Mouse (Mus musculus): Measurements from ENCODE around the gene Ppara. TPM values are rescaled to one million over a fixed set of nuclear protein-coding genes. Genes with fewer than 3 reads are reported as not detected.

Gene Ppara
- polyA plus RNA-seq, 1 experiment from 2014 or later = 1.2 TPM

DNA sequence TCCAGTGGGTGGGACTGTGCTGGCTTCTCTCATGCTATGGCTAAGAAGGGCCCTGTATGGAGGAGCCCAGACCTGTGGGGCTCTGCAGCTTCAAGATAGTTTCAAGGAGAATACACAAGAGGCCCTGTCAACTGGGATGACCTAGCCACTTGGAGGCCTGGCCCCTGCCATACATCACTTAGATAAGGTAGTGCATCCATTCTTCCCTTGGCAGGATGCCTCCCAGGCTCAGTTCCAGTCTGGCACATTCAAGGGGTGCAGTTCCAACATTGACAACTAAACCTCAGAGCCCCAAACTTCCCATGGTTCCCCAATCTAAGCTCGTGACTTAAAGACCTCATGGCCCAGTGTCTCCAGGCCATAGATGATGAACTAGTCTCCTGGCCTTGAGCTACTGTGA lies 40.4 kb upstream of the Ppara start:
- H3K9me3 ChIP-seq (ENCODE audit: control insufficient read depth, low read length) = no peaks in the 10 kb centered on the region
- WGBS = 87% methylated on average over 1 of the region's 1 CpGs
- peaks cover 89% of the 10 kb centered on the region for H3K36me3 ChIP-seq (replicated peaks; ENCODE audit: control insufficient read depth, insufficient read depth)
- ATAC-seq (ENCODE audit: low FRiP score) (no peak), DNase-seq (ENCODE audit: low spot score) (no peak)
- H3K4me2 ChIP-seq (replicated peaks) = no peak overlapping the region
- H3K27ac ChIP-seq = no peak overlapping the region
- no peak overlapping the region for H3K4me3 ChIP-seq (replicated peaks; ENCODE audit: low read length)
- H3K27me3 ChIP-seq (ENCODE audit: control insufficient read depth, insufficient read depth, low read length) = no peaks in the 10 kb centered on the region; the same call in 1 of the 2 replicates
- no peaks in the 10 kb centered on the region for H3K4me1 ChIP-seq (replicated peaks; ENCODE audit: control insufficient read depth, insufficient read depth, low read length)
- H3K9ac ChIP-seq = no peak overlapping the region

GRCm38 (mm10) chr15:85695304-85695703 lies 39.5 kb upstream of the Ppara start:
- 93% methylated on average over 4 of the region's 4 CpGs for WGBS
- no peak for ATAC-seq (ENCODE audit: low FRiP score)

DNA sequence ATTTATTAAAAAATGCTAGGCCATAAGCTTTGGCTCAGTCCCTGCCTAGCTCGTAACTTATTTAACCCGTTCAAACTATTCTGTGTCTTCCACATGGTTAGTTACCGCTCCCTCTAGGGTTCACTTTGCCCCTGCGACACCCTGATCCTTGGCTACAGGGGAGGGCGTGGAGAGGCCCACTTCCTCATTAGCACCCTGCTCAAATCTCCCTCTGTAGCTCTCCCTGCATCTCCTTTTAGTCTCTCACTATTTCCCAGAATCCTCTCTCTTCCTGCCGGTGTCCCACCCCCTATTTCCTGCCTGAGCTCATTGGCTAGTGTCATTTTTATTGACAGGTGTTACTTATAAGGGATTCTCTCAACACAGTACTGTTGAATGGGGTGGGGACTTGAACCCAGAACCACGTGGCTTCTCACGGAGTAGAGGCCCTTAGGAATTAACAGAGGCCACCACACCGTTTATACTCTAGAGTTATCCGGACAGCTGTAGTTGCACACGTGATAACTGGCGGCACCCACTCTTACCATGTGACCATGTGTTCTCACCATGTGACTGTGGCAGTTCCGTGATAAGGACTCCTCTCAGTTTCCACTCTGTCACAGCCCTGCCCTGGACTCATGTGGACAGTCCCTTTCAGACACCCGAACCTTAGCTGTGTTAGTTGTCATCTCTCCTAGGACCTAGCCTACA lies 36.3 kb upstream of the Ppara start:
- ATAC-seq (ENCODE audit: low FRiP score) = no peak
- H3K27ac ChIP-seq = no peak overlapping the region
- H3K9me3 ChIP-seq (ENCODE audit: control insufficient read depth, low read length) = no peaks in the 10 kb centered on the region
- no peaks in the 10 kb centered on the region; the same call in 1 of the 2 replicates for H3K4me1 ChIP-seq (replicated peaks; ENCODE audit: control insufficient read depth, insufficient read depth, low read length)
- H3K36me3 ChIP-seq (replicated peaks; ENCODE audit: control insufficient read depth, insufficient read depth) = peaks cover 97% of the 10 kb centered on the region
- no peak for DNase-seq (ENCODE audit: low spot score)
- H3K9ac ChIP-seq = no peak overlapping the region
- H3K4me3 ChIP-seq (replicated peaks; ENCODE audit: low read length) = no peak overlapping the region
- no peaks in the 10 kb centered on the region; the same call in 1 of the 2 replicates for H3K27me3 ChIP-seq (ENCODE audit: control insufficient read depth, insufficient read depth, low read length)
- H3K4me2 ChIP-seq (replicated peaks) = no peak overlapping the region
- 88% methylated on average over 14 of the region's 14 CpGs for WGBS

More at GRCm38 (mm10) chr15:85695304-85695703, 39.5 kb upstream of the Ppara start:
- Histone ChIP-seq H3K4me2 (replicated peaks) (no peak overlapping the region), H3K4me3 (replicated peaks; ENCODE audit: low read length) (no peak overlapping the region), H3K27me3 (ENCODE audit: control insufficient read depth, insufficient read depth, low read length) (no peaks in the 10 kb centered on the region; the same call in 1 of the 2 replicates), H3K4me1 (replicated peaks; ENCODE audit: control insufficient read depth, insufficient read depth, low read length) (no peaks in the 10 kb centered on the region), H3K36me3 (replicated peaks; ENCODE audit: control insufficient read depth, insufficient read depth) (peaks cover 92% of the 10 kb centered on the region), H3K9ac (no peak overlapping the region), H3K9me3 (ENCODE audit: control insufficient read depth, low read length) (no peaks in the 10 kb centered on the region), H3K27ac (no peak overlapping the region)
- DNase-seq (ENCODE audit: low spot score) = no peak

- H3K27ac ChIP-seq = peak overlapping the region; percentile 76; the same call in 1 of the 2 replicates
- H3K4me2 ChIP-seq (replicated peaks) = no peak overlapping the region
- peaks cover 97% of the 10 kb centered on the region for H3K36me3 ChIP-seq (replicated peaks; ENCODE audit: control insufficient read depth, insufficient read depth)
- ATAC-seq (ENCODE audit: low FRiP score) (no peak), DNase-seq (ENCODE audit: low spot score) (no peak)
- 83% methylated on average over 5 of the region's 5 CpGs for WGBS
- H3K9me3 ChIP-seq (ENCODE audit: control insufficient read depth, low read length) = no peaks in the 10 kb centered on the region
- H3K4me1 ChIP-seq (replicated peaks; ENCODE audit: control insufficient read depth, insufficient read depth, low read length) = no peaks in the 10 kb centered on the region; the same call in 1 of the 2 replicates
- H3K4me3 ChIP-seq (replicated peaks; ENCODE audit: low read length) = no peak overlapping the region
- no peaks in the 10 kb centered on the region for H3K27me3 ChIP-seq (ENCODE audit: control insufficient read depth, insufficient read depth, low read length)
- H3K9ac ChIP-seq = no peak overlapping the region
Measured at GRCm38 (mm10) chr15:85699452-85699851, 35.3 kb upstream of the Ppara start.

DNA sequence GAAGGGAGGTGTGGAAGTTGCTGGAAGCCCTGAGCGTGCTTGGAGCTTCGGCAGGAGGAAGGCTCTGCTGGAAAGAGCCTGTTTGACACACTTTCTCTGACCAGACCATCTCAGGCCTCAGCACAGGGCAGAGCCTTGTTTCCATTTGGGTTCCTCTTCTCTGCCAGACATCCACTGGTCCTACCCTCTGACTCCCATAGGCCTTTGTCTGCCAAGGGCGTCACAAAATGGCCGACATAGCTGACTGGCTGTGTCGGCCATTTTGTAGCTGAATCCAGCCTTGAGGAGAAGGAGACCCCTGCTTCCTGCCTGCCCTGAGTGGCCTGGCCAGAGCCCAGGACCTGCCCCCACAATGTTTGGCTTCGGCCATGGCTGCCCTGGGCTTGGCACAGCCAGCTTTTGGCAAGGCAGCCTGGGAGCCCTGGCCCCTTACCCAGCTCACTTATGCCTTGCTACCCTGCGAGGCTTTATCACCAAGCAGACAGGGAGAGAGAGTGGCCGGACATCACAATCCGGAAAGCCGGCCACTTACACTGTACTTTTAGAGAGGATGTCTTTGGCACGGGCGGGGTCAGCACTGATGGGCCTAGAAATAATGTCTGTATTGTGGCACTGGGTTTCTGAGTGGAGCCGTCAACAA lies 34.8 kb upstream of the Ppara start:
- H3K4me1 ChIP-seq (replicated peaks; ENCODE audit: control insufficient read depth, insufficient read depth, low read length) = no peaks in the 10 kb centered on the region; the same call in 1 of the 2 replicates
- no peak for ATAC-seq (ENCODE audit: low FRiP score)
- 92% methylated on average over 13 of the region's 13 CpGs for WGBS
- H3K27ac ChIP-seq = peak overlapping the region; percentile 76
- H3K4me3 ChIP-seq (replicated peaks; ENCODE audit: low read length) = no peak overlapping the region
- no peak overlapping the region for H3K4me2 ChIP-seq (replicated peaks)
- H3K9ac ChIP-seq = no peak overlapping the region
- peaks cover 97% of the 10 kb centered on the region for H3K36me3 ChIP-seq (replicated peaks; ENCODE audit: control insufficient read depth, insufficient read depth)
- no peaks in the 10 kb centered on the region for H3K9me3 ChIP-seq (ENCODE audit: control insufficient read depth, low read length)
- H3K27me3 ChIP-seq (ENCODE audit: control insufficient read depth, insufficient read depth, low read length) = no peaks in the 10 kb centered on the region
- no peak for DNase-seq (ENCODE audit: low spot score)

- H3K4me3 ChIP-seq (replicated peaks; ENCODE audit: low read length) = no peak overlapping the region
- H3K4me2 ChIP-seq (replicated peaks) = no peak overlapping the region
- WGBS = 78% methylated on average over 9 of the region's 9 CpGs
- H3K27me3 ChIP-seq (ENCODE audit: control insufficient read depth, insufficient read depth, low read length) = no peaks in the 10 kb centered on the region
- H3K27ac ChIP-seq = peak overlapping the region; percentile 76
- H3K4me1 ChIP-seq (replicated peaks; ENCODE audit: control insufficient read depth, insufficient read depth, low read length) = no peaks in the 10 kb centered on the region; the same call in 1 of the 2 replicates
- no peak for DNase-seq (ENCODE audit: low spot score)
- no peak overlapping the region for H3K9ac ChIP-seq
- no peaks in the 10 kb centered on the region for H3K9me3 ChIP-seq (ENCODE audit: control insufficient read depth, low read length)
- no peak for ATAC-seq (ENCODE audit: low FRiP score)
- H3K36me3 ChIP-seq (replicated peaks; ENCODE audit: control insufficient read depth, insufficient read depth) = peaks cover 97% of the 10 kb centered on the region
Measured at GRCm38 (mm10) chr15:85700716-85701115, 34.1 kb upstream of the Ppara start.

DNA sequence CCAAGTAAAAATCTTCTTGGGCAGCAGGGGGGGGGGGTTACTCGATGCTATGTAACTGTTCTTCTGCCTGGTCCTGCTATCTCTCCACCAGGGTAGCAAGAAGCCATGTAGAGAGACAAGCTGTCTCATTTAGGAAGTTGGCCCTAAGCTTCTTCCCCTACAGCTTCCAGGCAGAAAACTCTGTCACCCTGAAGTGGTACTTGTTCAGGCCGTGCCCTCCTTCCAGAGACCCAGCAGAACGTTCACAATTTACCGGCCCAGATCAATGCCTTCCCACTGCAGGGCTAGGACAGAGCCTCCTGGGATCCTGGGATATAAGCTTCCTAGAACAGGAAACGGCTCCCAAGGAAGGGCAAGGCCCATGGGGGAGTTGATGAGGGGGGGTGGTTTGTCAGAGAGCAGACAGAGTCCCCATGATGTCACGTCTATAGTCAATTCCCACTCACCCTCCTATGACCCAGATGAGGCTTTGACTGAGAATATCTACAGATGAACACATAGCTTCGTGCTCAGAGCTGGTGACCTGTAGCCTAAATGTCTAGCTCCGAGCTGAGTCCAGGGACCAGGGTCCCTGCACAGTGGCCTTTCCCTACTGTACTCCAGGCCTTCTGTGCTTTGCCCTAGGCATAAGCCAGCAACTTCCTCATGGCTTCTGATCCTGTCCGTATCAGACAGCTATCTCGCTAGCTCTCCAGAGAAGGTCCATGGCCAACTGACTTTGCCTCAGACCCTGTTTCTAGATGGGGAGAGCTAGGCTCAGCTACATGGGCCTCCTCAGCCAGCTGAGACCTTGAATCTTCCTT lies 33.5 kb upstream of the Ppara start:
- H3K4me2 ChIP-seq (replicated peaks) = no peak overlapping the region
- no peak overlapping the region for H3K4me3 ChIP-seq (replicated peaks; ENCODE audit: low read length)
- H3K27ac ChIP-seq = peak overlapping the region; percentile 76
- DNase-seq (ENCODE audit: low spot score) (no peak), ATAC-seq (ENCODE audit: low FRiP score) (no peak)
- H3K27me3 ChIP-seq (ENCODE audit: control insufficient read depth, insufficient read depth, low read length) = no peaks in the 10 kb centered on the region
- H3K9me3 ChIP-seq (ENCODE audit: control insufficient read depth, low read length) = no peaks in the 10 kb centered on the region
- peaks cover 97% of the 10 kb centered on the region for H3K36me3 ChIP-seq (replicated peaks; ENCODE audit: control insufficient read depth, insufficient read depth)
- H3K4me1 ChIP-seq (replicated peaks; ENCODE audit: control insufficient read depth, insufficient read depth, low read length) = no peaks in the 10 kb centered on the region; the same call in 1 of the 2 replicates
- H3K9ac ChIP-seq = no peak overlapping the region
- WGBS = 80% methylated on average over 10 of the region's 10 CpGs

DNA sequence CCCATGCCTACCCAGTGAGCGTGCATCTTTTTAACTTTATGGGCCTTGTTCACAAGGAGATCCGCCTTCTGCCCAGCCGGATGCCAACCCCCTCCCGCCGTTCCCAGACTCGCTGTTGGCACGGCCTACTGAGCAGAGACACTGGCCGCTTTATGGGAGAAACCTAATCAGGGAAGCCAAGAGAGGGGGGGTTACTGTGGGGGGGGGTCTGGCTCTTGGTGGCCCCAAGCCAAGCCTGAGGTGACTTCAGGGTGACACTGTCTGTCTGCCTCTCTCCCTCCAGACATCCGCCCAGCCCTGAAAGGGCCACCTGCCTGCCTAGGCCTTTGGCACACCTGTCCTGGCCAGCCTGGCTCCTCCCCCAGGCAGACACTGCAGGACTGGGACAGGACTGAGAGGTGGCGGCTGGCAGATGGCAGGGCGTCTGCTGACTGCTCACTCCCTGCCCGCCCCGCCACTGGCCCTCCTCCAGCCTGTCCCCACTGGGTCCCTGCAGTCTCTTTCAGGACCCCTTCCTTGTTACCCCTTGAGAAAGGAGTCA lies 32.3 kb upstream of the Ppara start:
- Histone ChIP-seq H3K4me2 (replicated peaks) (no peak overlapping the region), H3K9ac (no peak overlapping the region), H3K4me1 (replicated peaks; ENCODE audit: control insufficient read depth, insufficient read depth, low read length) (no peaks in the 10 kb centered on the region; the same call in 1 of the 2 replicates), H3K9me3 (ENCODE audit: control insufficient read depth, low read length) (no peaks in the 10 kb centered on the region), H3K27ac (peak overlapping the region; percentile 76), H3K4me3 (replicated peaks; ENCODE audit: low read length) (no peak overlapping the region), H3K36me3 (replicated peaks; ENCODE audit: control insufficient read depth, insufficient read depth) (peaks cover 97% of the 10 kb centered on the region), H3K27me3 (ENCODE audit: control insufficient read depth, insufficient read depth, low read length) (no peaks in the 10 kb centered on the region)
- WGBS = 51% methylated on average over 13 of the region's 13 CpGs
- no peak for DNase-seq (ENCODE audit: low spot score)
- peak; percentile 44; the same call in 1 of the 2 replicates for ATAC-seq (ENCODE audit: low FRiP score)

GRCm38 (mm10) chr15:85703194-85703641 lies 31.6 kb upstream of the Ppara start:
- no peaks in the 10 kb centered on the region; the same call in 1 of the 2 replicates for H3K4me1 ChIP-seq (replicated peaks; ENCODE audit: control insufficient read depth, insufficient read depth, low read length)
- no peaks in the 10 kb centered on the region for H3K27me3 ChIP-seq (ENCODE audit: control insufficient read depth, insufficient read depth, low read length)
- no peaks in the 10 kb centered on the region for H3K9me3 ChIP-seq (ENCODE audit: control insufficient read depth, low read length)
- ATAC-seq (ENCODE audit: low FRiP score) (peak; percentile 63), DNase-seq (ENCODE audit: low spot score) (no peak)
- no peak overlapping the region for H3K4me2 ChIP-seq (replicated peaks)
- H3K36me3 ChIP-seq (replicated peaks; ENCODE audit: control insufficient read depth, insufficient read depth) = peaks cover 93% of the 10 kb centered on the region
- H3K4me3 ChIP-seq (replicated peaks; ENCODE audit: low read length) = no peak overlapping the region
- peak overlapping the region; percentile 76 for H3K27ac ChIP-seq
- 65% methylated on average over 11 of the region's 11 CpGs for whole genome bisulfite sequencing
- no peak overlapping the region for H3K9ac ChIP-seq
